Mouse (Mus musculus) midbrain, embryonic 14.5 days (tissue): ENCODE data around the gene Nap1l4. TPM values are rescaled to one million over a fixed set of nuclear protein-coding genes. Genes with fewer than 3 reads are reported as not detected.
"Not testable (repeated sequence)": the region's sequence is repeated elsewhere in the genome, so short reads cannot be mapped to it uniquely, and the experiment has no call there.

ENCODE experiments used
- ATAC-seq: fragments of 200-750 bp; cut with Nextera tagmentation; 2 replicates; pipeline ENCODE4 v1.8.0; 2017; ENCODE audit warnings: moderate number of reproducible peaks, moderate library complexity; ENCODE audit not compliant: low FRiP score, low TSS enrichment
- DNase-seq: peaks from one replicate; pipeline ENCODE4 v3.0.0-alpha.2; 2015
- H3K27ac ChIP-seq: fragments of 300-500 bp; sonication (generic); replicated peaks from 2 replicates; pipeline ENCODE4 v1.5.1; 2014; ENCODE audit warnings: mild to moderate bottlenecking, low read depth, low read length, moderate library complexity
- H3K27me3 ChIP-seq: fragments of 300-500 bp; sonication (generic); 2 replicates; pipeline ENCODE4 v1.6.1; 2014; ENCODE audit warnings: low read length, control low read depth, mixed read lengths; ENCODE audit not compliant: control insufficient read depth, insufficient read depth
- H3K36me3 ChIP-seq: fragments of 300-500 bp; sonication (generic); 2 replicates; pipeline ENCODE4 v1.6.1; 2014; ENCODE audit warnings: low read length, control low read depth; ENCODE audit not compliant: control insufficient read depth, insufficient read depth
- H3K4me1 ChIP-seq: fragments of 300-500 bp; sonication (generic); 2 replicates; pipeline ENCODE4 v1.6.1; 2014; ENCODE audit warnings: mild to moderate bottlenecking, antibody characterized with exemption, low read length, control low read depth; ENCODE audit not compliant: control insufficient read depth, insufficient read depth
- H3K4me2 ChIP-seq: fragments of 300-500 bp; sonication (generic); 2 replicates; pipeline ENCODE4 v1.6.1; 2014; ENCODE audit warnings: mild to moderate bottlenecking, low read length, moderate library complexity
- H3K4me3 ChIP-seq: fragments of 300-500 bp; sonication (generic); replicated peaks from 2 replicates; pipeline ENCODE4 v1.5.1; 2014; ENCODE audit warnings: low read depth, low read length
- H3K9ac ChIP-seq: fragments of 300-500 bp; sonication (generic); replicated peaks from 2 replicates; pipeline ENCODE4 v1.6.1; 2014; ENCODE audit warnings: mild to moderate bottlenecking, low read length, moderate library complexity
- H3K9me3 ChIP-seq: fragments of 300-500 bp; sonication (generic); 2 replicates; pipeline ENCODE4 v1.6.1; 2016; ENCODE audit warnings: low read length, control low read depth, mixed read lengths; ENCODE audit not compliant: control insufficient read depth
- WGBS: fragments of 180-500 bp; shearing (Covaris S2); extraction: QIAGEN DNeasy Blood & Tissue Kit; methylation state at CpG from one replicate; pipeline ENCODE4 v1.1.7; 2014; 5-methylcytosine and 5-hydroxymethylcytosine counted together
- polyA plus RNA-seq: library from polyadenylated mRNA; unstranded; fragments of >200 nt; fragmentation: Nextera tagmentation; extraction: Ambion mirVana; gene quantifications from 2 replicates; pipeline ENCODE4 v1.2.1, GENCODE M21; 2014

Gene Nap1l4
- polyA plus RNA-seq, 1 experiment from 2014 or later: 174 TPM

GRCm38 (mm10) chr7:143538671-143539070, 10.2 kb downstream of the Nap1l4 start:
- H3K36me3 ChIP-seq: peaks cover 65% of the 10 kb centered on the region
- WGBS: 93% methylated on average over 1 of the region's 1 CpGs
- no peak overlapping the region for H3K27ac ChIP-seq
- no peak overlapping the region for H3K9ac ChIP-seq
- H3K4me3 ChIP-seq: no peak overlapping the region
- ATAC-seq: no peak
- no peak overlapping the region for H3K4me2 ChIP-seq
- no peaks in the 10 kb centered on the region for H3K27me3 ChIP-seq
- no peak for DNase-seq
- H3K9me3 ChIP-seq: no peaks in the 10 kb centered on the region
- no peaks in the 10 kb centered on the region for H3K4me1 ChIP-seq

- DNase-seq: not testable (repeated sequence)
Measured at GRCm38 (mm10) chr7:143538229-143538628, 10.7 kb downstream of the Nap1l4 start.

GRCm38 (mm10) chr7:143536251-143536650, 12.7 kb downstream of the Nap1l4 start:
- no peak overlapping the region for H3K27ac ChIP-seq
- no peaks in the 10 kb centered on the region for H3K9me3 ChIP-seq
- WGBS: 97% methylated on average over 3 of the region's 3 CpGs
- ATAC-seq (no peak), DNase-seq (no peak)
- no peak overlapping the region for H3K4me2 ChIP-seq
- no peak overlapping the region for H3K9ac ChIP-seq
- no peaks in the 10 kb centered on the region for H3K4me1 ChIP-seq
- H3K4me3 ChIP-seq: no peak overlapping the region
- peaks cover 89% of the 10 kb centered on the region for H3K36me3 ChIP-seq
- H3K27me3 ChIP-seq: no peaks in the 10 kb centered on the region

More at GRCm38 (mm10) chr7:143538229-143538628, 10.7 kb downstream of the Nap1l4 start:
- H3K9ac ChIP-seq, H3K4me3 ChIP-seq, H3K4me2 ChIP-seq, H3K4me1 ChIP-seq, H3K27me3 ChIP-seq, ATAC-seq, H3K9me3 ChIP-seq, H3K27ac ChIP-seq: not testable (repeated sequence)
- WGBS: 94% methylated on average over 6 of the region's 6 CpGs
- H3K36me3 ChIP-seq: peaks cover 70% of the 10 kb centered on the region

- Histone ChIP-seq H3K27ac (no peak overlapping the region), H3K9ac (no peak overlapping the region), H3K27me3 (no peaks in the 10 kb centered on the region), H3K4me3 (no peak overlapping the region), H3K4me1 (no peaks in the 10 kb centered on the region), H3K9me3 (no peaks in the 10 kb centered on the region), H3K36me3 (peaks cover 96% of the 10 kb centered on the region), H3K4me2 (no peak overlapping the region)
- WGBS: 90% methylated on average over 2 of the region's 2 CpGs
- DNase-seq (no peak), ATAC-seq (no peak)
Measured at GRCm38 (mm10) chr7:143533284-143533683, 15.6 kb downstream of the Nap1l4 start.

- H3K4me2 ChIP-seq: no peak overlapping the region
- H3K4me1 ChIP-seq: no peaks in the 10 kb centered on the region
- H3K36me3 ChIP-seq: peaks cover 96% of the 10 kb centered on the region
- DNase-seq (no peak), ATAC-seq (no peak)
- WGBS: 84% methylated on average over 1 of the region's 1 CpGs
- no peaks in the 10 kb centered on the region for H3K27me3 ChIP-seq
- no peak overlapping the region for H3K4me3 ChIP-seq
- no peak overlapping the region for H3K9ac ChIP-seq
- H3K9me3 ChIP-seq: no peaks in the 10 kb centered on the region
- H3K27ac ChIP-seq: no peak overlapping the region
Measured at GRCm38 (mm10) chr7:143532410-143532809, 16.5 kb downstream of the Nap1l4 start.

- no peaks in the 10 kb centered on the region for H3K27me3 ChIP-seq
- H3K9me3 ChIP-seq: no peaks in the 10 kb centered on the region
- no peak overlapping the region for H3K27ac ChIP-seq
- H3K36me3 ChIP-seq: peaks cover 99% of the 10 kb centered on the region
- WGBS: 90% methylated on average over 4 of the region's 4 CpGs
- no peak overlapping the region for H3K4me2 ChIP-seq
- DNase-seq: no peak
- H3K4me3 ChIP-seq: no peak overlapping the region
- ATAC-seq: no peak
- no peak overlapping the region for H3K9ac ChIP-seq
- no peaks in the 10 kb centered on the region for H3K4me1 ChIP-seq
Measured at GRCm38 (mm10) chr7:143519333-143519732, 29.6 kb downstream of the Nap1l4 start.

- ATAC-seq (no peak), DNase-seq (no peak)
- Histone ChIP-seq H3K4me1 (no peaks in the 10 kb centered on the region), H3K9me3 (no peaks in the 10 kb centered on the region), H3K9ac (no peak overlapping the region), H3K36me3 (peaks cover 76% of the 10 kb centered on the region), H3K27ac (no peak overlapping the region), H3K4me2 (no peak overlapping the region), H3K27me3 (no peaks in the 10 kb centered on the region), H3K4me3 (no peak overlapping the region)
- WGBS: 93% methylated on average over 4 of the region's 4 CpGs
Measured at GRCm38 (mm10) chr7:143514416-143514768, 34.5 kb downstream of the Nap1l4 start.

GRCm38 (mm10) chr7:143513763-143514415, 35.0 kb downstream of the Nap1l4 start:
- Histone ChIP-seq H3K36me3 (peaks cover 71% of the 10 kb centered on the region), H3K9me3 (no peaks in the 10 kb centered on the region), H3K4me3 (no peak overlapping the region), H3K4me1 (no peaks in the 10 kb centered on the region), H3K9ac (no peak overlapping the region), H3K27me3 (no peaks in the 10 kb centered on the region), H3K27ac (no peak overlapping the region), H3K4me2 (no peak overlapping the region)
- no peak for DNase-seq
- 93% methylated on average over 10 of the region's 10 CpGs for WGBS
- no peak for ATAC-seq

- no peak overlapping the region for H3K4me2 ChIP-seq
- H3K27ac ChIP-seq: no peak overlapping the region
- DNase-seq (no peak), ATAC-seq (no peak)
- no peaks in the 10 kb centered on the region for H3K27me3 ChIP-seq
- no peak overlapping the region for H3K4me3 ChIP-seq
- H3K36me3 ChIP-seq: peaks cover 45% of the 10 kb centered on the region
- H3K9me3 ChIP-seq: no peaks in the 10 kb centered on the region
- H3K4me1 ChIP-seq: no peaks in the 10 kb centered on the region
- no peak overlapping the region for H3K9ac ChIP-seq
Measured at GRCm38 (mm10) chr7:143511335-143511712, 37.6 kb downstream of the Nap1l4 start.
